Mouse (Mus musculus): Measurements from ENCODE around the gene Pced1a. TPM values are rescaled to one million over a fixed set of nuclear protein-coding genes. Genes with fewer than 3 reads are reported as not detected.

Gene Pced1a
- polyA plus RNA-seq, 1 experiment from 2014 or later, result 12.8 TPM

- H3K36me3 ChIP-seq, result no peaks in the 10 kb centered on the region
- WGBS, result 93% methylated on average over 1 of the region's 1 CpGs
- H3K27me3 ChIP-seq, result no peaks in the 10 kb centered on the region
- H3K4me3 ChIP-seq, result no peak within 1 kb of the TSS
- no peak for ATAC-seq (replicated peaks)
- H3K9me3 ChIP-seq, result no peaks in the 10 kb centered on the region
- H3K9ac ChIP-seq (replicated peaks), result no peak within 1 kb of the TSS
- no peaks in the 10 kb centered on the region; the same call in 1 of the 2 replicates for H3K4me1 ChIP-seq
- no peak within 1 kb of the TSS for H3K27ac ChIP-seq (replicated peaks)
- no peak within 1 kb of the TSS for H3K4me2 ChIP-seq (replicated peaks)
Measured at GRCm38 (mm10) chr2:130404939-130405338, 19.6 kb downstream of the Pced1a start, which contains the start of the genes Gm28372 and 1700020A23Rik. TSS of gene Gm28372 (plus strand) at chr2:130405239. TSS of gene 1700020A23Rik (plus strand) at chr2:130405259.

- H3K36me3 ChIP-seq, result no peaks in the 10 kb centered on the region
- no peak overlapping the region for H3K4me2 ChIP-seq (replicated peaks)
- H3K4me3 ChIP-seq, result no peak overlapping the region
- WGBS, result 84% methylated on average over 4 of the region's 4 CpGs
- peaks cover 11% of the 10 kb centered on the region for H3K4me1 ChIP-seq
- H3K9me3 ChIP-seq, result no peaks in the 10 kb centered on the region
- no peak overlapping the region for H3K27ac ChIP-seq (replicated peaks)
- H3K9ac ChIP-seq (replicated peaks), result no peak overlapping the region
- H3K27me3 ChIP-seq, result no peaks in the 10 kb centered on the region; the same call in 1 of the 2 replicates
- ATAC-seq (replicated peaks), result no peak
Measured at GRCm38 (mm10) chr2:130401891-130402290, 22.6 kb downstream of the Pced1a start.

- H3K36me3 ChIP-seq, result no peaks in the 10 kb centered on the region
- no peak overlapping the region for H3K4me2 ChIP-seq (replicated peaks)
- no peaks in the 10 kb centered on the region; the same call in 1 of the 2 replicates for H3K27me3 ChIP-seq
- H3K9ac ChIP-seq (replicated peaks), result no peak overlapping the region
- no peaks in the 10 kb centered on the region for H3K9me3 ChIP-seq
- peaks cover 15% of the 10 kb centered on the region for H3K4me1 ChIP-seq
- ATAC-seq (replicated peaks), result no peak
- no peak overlapping the region for H3K4me3 ChIP-seq
- 97% methylated on average over 1 of the region's 1 CpGs for WGBS
- no peak overlapping the region for H3K27ac ChIP-seq (replicated peaks)
Measured at GRCm38 (mm10) chr2:130400046-130400445, 24.5 kb downstream of the Pced1a start.

GRCm38 (mm10) chr2:130398091-130398490 lies 26.4 kb downstream of the Pced1a start:
- Histone ChIP-seq H3K4me1 (peaks cover 15% of the 10 kb centered on the region), H3K27me3 (no peaks in the 10 kb centered on the region; the same call in 1 of the 2 replicates), H3K4me3 (peak overlapping the region; percentile 49), H3K9me3 (no peaks in the 10 kb centered on the region), H3K36me3 (no peaks in the 10 kb centered on the region), H3K9ac (replicated peaks) (peak overlapping the region; percentile 65; the same call in 1 of the 2 replicates), H3K4me2 (replicated peaks) (peak overlapping the region; percentile 97), H3K27ac (replicated peaks) (no peak overlapping the region)
- ATAC-seq (replicated peaks), result no peak
- 15% methylated on average over 14 of the region's 14 CpGs for WGBS

GRCm38 (mm10) chr2:130397186-130397985 lies 27.1 kb downstream of the Pced1a start, which contains the start of gene Cpxm1:
TSS of gene Cpxm1 (minus strand) at chr2:130397574.
- ATAC-seq (replicated peaks), result peak; percentile 84
- WGBS, result 2% methylated on average over 47 of the region's 53 CpGs
- no peaks in the 10 kb centered on the region for H3K36me3 ChIP-seq
- H3K4me1 ChIP-seq, result peaks cover 15% of the 10 kb centered on the region
- peak within 1 kb of the TSS; percentile 49 for H3K4me3 ChIP-seq
- H3K9me3 ChIP-seq, result no peaks in the 10 kb centered on the region
- H3K27ac ChIP-seq (replicated peaks), result no peak within 1 kb of the TSS
- H3K4me2 ChIP-seq (replicated peaks), result peak within 1 kb of the TSS; percentile 97
- H3K27me3 ChIP-seq, result no peaks in the 10 kb centered on the region; the same call in 1 of the 2 replicates
- H3K9ac ChIP-seq (replicated peaks), result peak within 1 kb of the TSS; percentile 65

GRCm38 (mm10) chr2:130395696-130396095 lies 28.8 kb downstream of the Pced1a start:
- H3K27me3 ChIP-seq, result no peaks in the 10 kb centered on the region; the same call in 1 of the 2 replicates
- no peaks in the 10 kb centered on the region for H3K36me3 ChIP-seq
- no peaks in the 10 kb centered on the region for H3K9me3 ChIP-seq
- WGBS, result 91% methylated on average over 11 of the region's 11 CpGs
- no peak for ATAC-seq (replicated peaks)
- H3K4me3 ChIP-seq, result no peak overlapping the region
- H3K4me1 ChIP-seq, result peaks cover 15% of the 10 kb centered on the region
- no peak overlapping the region for H3K27ac ChIP-seq (replicated peaks)
- H3K4me2 ChIP-seq (replicated peaks), result no peak overlapping the region
- H3K9ac ChIP-seq (replicated peaks), result no peak overlapping the region

- peaks cover 13% of the 10 kb centered on the region for H3K4me1 ChIP-seq
- H3K9ac ChIP-seq (replicated peaks), result no peak overlapping the region
- H3K36me3 ChIP-seq, result no peaks in the 10 kb centered on the region
- H3K4me3 ChIP-seq, result no peak overlapping the region
- H3K9me3 ChIP-seq, result no peaks in the 10 kb centered on the region
- WGBS, result 92% methylated on average over 3 of the region's 3 CpGs
- H3K4me2 ChIP-seq (replicated peaks), result no peak overlapping the region
- no peaks in the 10 kb centered on the region for H3K27me3 ChIP-seq
- H3K27ac ChIP-seq (replicated peaks), result no peak overlapping the region
- ATAC-seq (replicated peaks), result no peak
Measured at GRCm38 (mm10) chr2:130392836-130393235, 31.7 kb downstream of the Pced1a start.

GRCm38 (mm10) chr2:130390993-130391625 lies 33.4 kb downstream of the Pced1a start:
- Histone ChIP-seq H3K9ac (replicated peaks) (no peak overlapping the region), H3K36me3 (no peaks in the 10 kb centered on the region), H3K27ac (replicated peaks) (no peak overlapping the region), H3K27me3 (no peaks in the 10 kb centered on the region), H3K4me1 (no peaks in the 10 kb centered on the region), H3K4me3 (no peak overlapping the region), H3K4me2 (replicated peaks) (no peak overlapping the region), H3K9me3 (no peaks in the 10 kb centered on the region)
- no peak for ATAC-seq (replicated peaks)
- WGBS, result 85% methylated on average over 11 of the region's 11 CpGs

GRCm38 (mm10) chr2:130388796-130389195 lies 35.7 kb downstream of the Pced1a start:
- no peak overlapping the region for H3K9ac ChIP-seq (replicated peaks)
- 84% methylated on average over 2 of the region's 2 CpGs for WGBS

GRCm38 (mm10) chr2:130386212-130386611 lies 38.3 kb downstream of the Pced1a start:
- Histone ChIP-seq H3K4me2 (replicated peaks) (no peak overlapping the region), H3K27ac (replicated peaks) (no peak overlapping the region), H3K27me3 (no peaks in the 10 kb centered on the region), H3K4me1 (no peaks in the 10 kb centered on the region), H3K36me3 (no peaks in the 10 kb centered on the region), H3K4me3 (no peak overlapping the region), H3K9me3 (no peaks in the 10 kb centered on the region), H3K9ac (replicated peaks) (no peak overlapping the region)
- WGBS, result 66% methylated on average over 1 of the region's 1 CpGs
- ATAC-seq (replicated peaks), result no peak

More at GRCm38 (mm10) chr2:130388796-130389195, 35.7 kb downstream of the Pced1a start:
- Histone ChIP-seq H3K4me2 (replicated peaks) (no peak overlapping the region), H3K27me3 (no peaks in the 10 kb centered on the region), H3K4me3 (no peak overlapping the region), H3K9me3 (no peaks in the 10 kb centered on the region), H3K36me3 (no peaks in the 10 kb centered on the region), H3K27ac (replicated peaks) (no peak overlapping the region), H3K4me1 (no peaks in the 10 kb centered on the region)
- ATAC-seq (replicated peaks), result no peak

- no peak for ATAC-seq (replicated peaks)
- WGBS, result 63% methylated on average over 6 of the region's 6 CpGs
- no peaks in the 10 kb centered on the region for H3K27me3 ChIP-seq
Measured at GRCm38 (mm10) chr2:130383895-130384294, 40.6 kb downstream of the Pced1a start.

GRCm38 (mm10) chr2:130383205-130383604 lies 41.3 kb downstream of the Pced1a start:
- H3K27me3 ChIP-seq, result no peaks in the 10 kb centered on the region
- H3K4me1 ChIP-seq, result no peaks in the 10 kb centered on the region
- no peak overlapping the region for H3K4me3 ChIP-seq
- 30% methylated on average over 3 of the region's 3 CpGs for WGBS
- H3K4me2 ChIP-seq (replicated peaks), result no peak overlapping the region
- ATAC-seq (replicated peaks), result no peak
- H3K27ac ChIP-seq (replicated peaks), result no peak overlapping the region
- no peak overlapping the region for H3K9ac ChIP-seq (replicated peaks)
- no peaks in the 10 kb centered on the region for H3K36me3 ChIP-seq
- no peaks in the 10 kb centered on the region for H3K9me3 ChIP-seq

More at GRCm38 (mm10) chr2:130383895-130384294, 40.6 kb downstream of the Pced1a start:
- Histone ChIP-seq H3K4me1 (no peaks in the 10 kb centered on the region), H3K9ac (replicated peaks) (no peak overlapping the region), H3K36me3 (no peaks in the 10 kb centered on the region), H3K4me3 (no peak overlapping the region), H3K4me2 (replicated peaks) (no peak overlapping the region), H3K27ac (replicated peaks) (no peak overlapping the region), H3K9me3 (no peaks in the 10 kb centered on the region)

Data from forebrain, embryonic 15.5 days (tissue).